Mouse (Mus musculus) activated CD4-positive, CD25-positive, alpha-beta regulatory T cell, adult 4 months (primary cell): ENCODE measurements around the gene Gm15217. TPM values are rescaled to one million over a fixed set of nuclear protein-coding genes. Genes with fewer than 3 reads are reported as not detected.

Experiments used
- ATAC-seq: one replicate; pipeline ENCODE4 v1.8.0; 2017
- polyA plus RNA-seq, 2 experiments: library from polyadenylated mRNA; unstranded; fragments of 100-300 nt; shearing (Covaris generic); gene quantifications; one replicate each; pipeline ENCODE4 v1.2.1; 2017

The Gm15217 gene
- polyA plus RNA-seq: not detected

DNA sequence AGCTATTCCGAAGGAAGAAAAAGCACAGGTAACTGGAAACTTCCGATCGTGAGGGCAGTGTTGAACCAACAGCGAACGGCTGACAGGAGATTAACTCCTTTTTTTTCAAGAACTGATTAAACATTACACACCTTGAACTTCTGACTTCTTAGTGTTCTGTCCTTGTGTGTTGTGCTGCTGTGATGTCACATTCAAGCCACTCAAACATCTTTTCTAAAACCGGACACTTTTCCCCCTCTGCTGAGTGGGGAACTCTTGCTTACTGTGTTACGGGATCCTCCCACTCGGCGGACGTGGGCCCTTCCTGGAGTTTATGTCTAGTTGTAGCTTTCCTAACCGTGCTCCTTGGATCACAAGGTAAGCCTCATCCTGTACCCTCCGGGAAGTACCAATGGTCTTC lies at the start of gene Gm15217:
TSS of gene Gm15217 (plus strand) at position 130 of the 400 bp plus-strand sequence.
- ATAC-seq: no peak

DNA sequence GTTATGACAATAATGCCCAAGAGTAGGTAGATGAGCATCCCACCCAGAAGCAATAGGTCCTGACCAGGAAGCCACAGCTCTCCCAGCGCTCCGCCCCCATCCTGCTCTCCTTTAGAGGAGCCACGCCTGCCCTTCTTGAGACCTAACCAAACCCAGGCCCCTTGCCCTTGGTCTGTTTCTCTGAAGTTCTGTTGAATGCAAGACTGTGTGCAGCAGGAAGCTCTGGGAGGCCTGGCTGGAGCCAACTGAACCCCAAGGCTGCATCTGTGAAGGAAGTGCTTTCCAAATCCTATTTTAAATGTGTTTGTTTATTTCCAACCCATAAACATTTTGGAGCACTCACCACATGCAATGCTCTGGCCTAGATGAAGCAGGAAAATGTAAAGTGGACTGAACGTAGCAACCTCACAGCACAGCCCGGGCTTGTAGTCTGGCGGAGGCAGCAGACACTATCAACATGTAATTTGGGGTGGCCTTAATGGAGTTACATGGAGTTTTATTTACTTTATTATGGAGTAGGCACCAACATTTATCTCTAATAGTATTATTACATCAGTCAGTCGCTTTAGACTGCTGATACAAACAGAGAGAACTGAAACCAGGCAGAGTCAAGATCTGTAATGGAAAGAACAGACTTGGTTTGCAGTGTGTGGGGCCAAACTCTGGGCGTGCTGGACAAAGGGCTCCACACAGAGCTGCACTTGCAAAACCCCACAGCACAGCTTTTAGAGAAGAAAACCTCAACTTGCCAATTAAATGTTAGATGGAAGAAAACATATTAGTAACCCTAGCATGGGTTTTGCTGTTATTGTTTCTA lies 45.6 kb upstream of the Gm15217 start:
- ATAC-seq: no peak

DNA sequence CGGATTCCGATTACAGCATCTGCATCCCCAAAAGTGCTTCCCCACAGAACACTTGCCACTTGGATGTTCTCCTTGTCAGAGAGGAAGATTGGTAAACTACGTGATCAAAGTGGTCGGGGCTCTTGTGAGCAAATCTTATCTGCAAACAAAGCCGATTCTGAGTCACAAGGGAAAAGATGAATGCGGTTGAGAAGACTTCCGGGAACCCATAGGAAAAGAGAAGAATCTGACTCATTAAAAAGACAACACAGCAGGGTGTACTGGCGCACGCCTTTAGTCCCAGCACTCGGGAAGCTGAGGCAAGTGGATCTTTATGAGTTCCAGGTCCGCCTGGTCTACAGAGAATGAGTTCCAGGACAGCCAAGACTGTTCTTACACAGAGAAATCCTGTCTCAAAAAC lies 40.4 kb upstream of the Gm15217 start:
- ATAC-seq: no peak

DNA sequence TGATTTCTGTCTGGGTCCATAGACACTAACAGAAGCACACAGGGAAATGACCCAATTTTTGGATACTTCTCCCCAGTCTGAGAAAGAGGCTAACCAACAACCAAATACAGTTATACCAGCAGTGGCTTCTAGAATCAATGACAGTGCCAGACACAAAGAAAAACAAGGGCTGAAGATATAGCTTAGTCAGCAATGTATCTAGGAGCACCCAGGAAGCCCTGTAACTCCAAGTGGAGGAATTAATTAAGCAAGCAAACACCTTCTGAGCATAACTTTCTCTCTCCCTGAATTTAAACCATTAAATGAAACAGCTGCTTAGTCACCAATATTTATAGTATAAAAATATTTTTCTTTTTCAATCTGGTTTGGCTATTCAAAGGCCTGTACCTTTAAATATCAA lies 34.5 kb upstream of the Gm15217 start:
- no peak for ATAC-seq

DNA sequence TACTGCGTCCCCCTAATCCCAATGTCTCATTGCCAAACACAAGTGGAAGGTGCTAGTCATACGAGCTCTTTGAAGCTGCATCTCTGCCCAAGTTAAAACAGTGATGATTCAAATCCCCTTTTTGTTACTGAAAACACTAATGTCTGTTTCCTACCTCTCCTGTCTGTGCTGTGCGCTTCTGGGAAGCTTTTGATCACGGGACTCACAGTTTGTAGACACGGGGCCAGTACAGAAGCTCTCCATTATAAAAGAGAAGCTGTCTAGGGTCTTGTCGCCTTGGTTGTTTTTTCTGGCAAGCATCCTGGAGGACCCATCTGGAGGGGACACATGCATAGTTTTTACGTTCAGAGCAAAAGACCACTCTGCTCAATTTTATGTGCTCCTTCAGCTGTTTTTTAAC lies 21.9 kb upstream of the Gm15217 start:
- ATAC-seq: no peak

DNA sequence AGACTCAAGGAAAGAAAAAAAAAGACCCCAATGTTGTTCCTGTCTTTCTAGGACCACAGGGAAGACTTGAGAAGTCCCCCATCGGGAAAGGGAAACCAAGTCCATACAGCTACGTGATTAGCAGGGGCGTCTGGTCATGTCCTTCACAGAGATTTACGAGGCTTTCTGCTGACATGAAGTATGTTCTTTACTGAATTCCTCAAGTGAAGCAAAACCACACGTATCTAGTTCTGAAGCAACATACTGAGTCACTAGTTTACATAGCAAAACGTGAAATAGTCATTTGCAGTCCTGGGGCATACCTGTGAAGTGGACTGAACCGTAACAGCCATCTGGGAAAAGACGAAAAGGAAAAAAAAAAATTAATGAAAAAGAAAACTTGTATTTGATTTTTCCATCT lies 21.5 kb upstream of the Gm15217 start:
- no peak for ATAC-seq

DNA sequence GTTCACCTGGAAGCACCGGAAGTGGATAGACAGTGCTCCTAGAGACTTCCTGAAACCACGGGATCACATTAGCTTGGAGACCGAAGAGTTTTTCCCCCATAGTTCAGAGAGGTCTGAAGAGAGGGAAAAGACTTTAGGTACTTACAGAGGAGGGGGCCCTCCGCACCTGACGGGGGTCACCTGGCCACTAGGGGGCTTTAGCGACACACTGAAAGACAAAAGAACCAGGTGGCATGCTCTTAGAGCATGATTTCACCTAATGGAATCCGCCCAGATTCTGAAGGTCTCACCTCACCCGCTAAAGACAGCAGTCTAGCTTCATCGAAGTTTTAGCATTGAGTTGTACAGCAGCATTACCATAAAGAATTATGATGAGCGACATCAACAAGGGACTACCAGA lies 16.0 kb upstream of the Gm15217 start:
- no peak for ATAC-seq

DNA sequence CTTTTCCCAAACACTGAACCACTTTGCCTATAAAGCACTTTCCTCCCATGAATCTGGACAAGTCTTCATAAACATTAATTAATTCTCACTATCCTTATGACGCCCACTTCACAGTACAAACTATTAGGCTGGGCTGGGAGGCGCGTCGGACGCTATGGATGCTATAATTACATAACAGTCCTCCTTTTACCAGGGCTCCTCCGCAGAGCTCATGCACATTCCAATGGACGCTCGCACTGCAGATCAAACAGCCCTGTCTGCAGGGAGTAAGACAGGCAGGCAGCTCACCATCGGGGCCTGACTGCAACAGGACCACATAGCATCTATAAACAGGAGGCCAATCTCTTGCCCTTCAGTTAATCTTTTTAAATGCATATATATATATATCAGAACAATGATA lies 6.8 kb upstream of the Gm15217 start:
- ATAC-seq: no peak

DNA sequence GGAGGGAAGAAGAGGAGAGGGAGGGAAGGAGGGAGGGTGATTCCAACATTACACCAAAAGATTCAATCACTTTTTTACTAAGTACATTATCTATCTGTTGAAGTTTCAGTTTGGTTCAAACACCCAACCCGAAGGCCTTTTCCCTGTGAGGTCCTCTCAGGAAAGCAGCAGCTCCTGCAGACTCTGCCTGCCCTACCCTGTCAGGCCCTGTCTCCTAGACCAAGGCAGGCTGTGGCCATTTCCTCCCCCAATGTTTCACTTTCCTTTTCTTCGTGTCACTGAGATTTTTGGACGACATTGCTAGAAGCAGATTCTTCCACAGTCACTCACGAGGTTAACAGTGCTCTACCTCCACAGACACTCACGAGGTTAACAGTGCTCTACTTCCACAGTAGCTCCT lies 3.4 kb upstream of the Gm15217 start:
- no peak for ATAC-seq

DNA sequence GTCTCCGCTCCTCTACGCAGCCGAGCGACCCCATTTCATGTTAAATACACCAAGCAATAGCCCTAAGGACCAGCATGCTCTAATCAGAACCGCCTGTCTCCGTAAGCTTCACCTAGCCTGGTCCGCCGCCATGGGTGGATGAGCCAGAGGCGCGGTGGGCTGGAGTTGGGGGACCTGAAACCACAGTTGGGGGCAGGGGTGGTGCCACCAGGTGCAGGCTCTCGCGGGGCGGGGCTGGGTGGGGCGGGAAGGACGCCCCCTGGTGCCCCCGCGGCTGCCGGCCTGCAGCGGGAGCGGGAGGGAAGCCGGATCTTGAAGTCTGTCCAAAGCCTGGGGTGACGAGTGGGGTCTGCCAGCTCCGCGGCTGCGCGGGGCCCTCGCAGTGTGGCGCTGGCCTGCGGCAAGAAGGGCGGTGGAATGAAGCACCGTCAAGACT lies 1.1 kb downstream of the Gm15217 start:
- ATAC-seq: no peak

DNA sequence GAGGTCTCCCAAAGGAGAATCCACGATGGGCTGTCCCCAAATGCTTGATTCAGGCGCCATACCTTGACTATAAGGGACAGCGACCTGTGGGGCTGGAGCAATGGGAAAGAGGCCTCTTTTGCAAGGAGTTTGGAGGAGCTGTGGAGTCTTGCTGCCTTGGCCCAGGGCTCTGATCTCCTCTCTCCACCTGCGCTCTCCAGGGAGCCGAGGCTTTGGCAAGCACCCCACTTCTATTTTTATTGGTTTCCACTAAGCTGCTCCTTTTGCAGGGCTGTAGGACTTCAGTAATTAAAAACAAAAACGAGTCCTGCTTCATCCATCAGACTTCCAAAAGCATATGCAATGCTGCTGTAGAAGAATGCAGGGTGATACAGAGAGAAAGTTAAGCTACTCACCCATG lies 2.2 kb downstream of the Gm15217 start:
- no peak for ATAC-seq

DNA sequence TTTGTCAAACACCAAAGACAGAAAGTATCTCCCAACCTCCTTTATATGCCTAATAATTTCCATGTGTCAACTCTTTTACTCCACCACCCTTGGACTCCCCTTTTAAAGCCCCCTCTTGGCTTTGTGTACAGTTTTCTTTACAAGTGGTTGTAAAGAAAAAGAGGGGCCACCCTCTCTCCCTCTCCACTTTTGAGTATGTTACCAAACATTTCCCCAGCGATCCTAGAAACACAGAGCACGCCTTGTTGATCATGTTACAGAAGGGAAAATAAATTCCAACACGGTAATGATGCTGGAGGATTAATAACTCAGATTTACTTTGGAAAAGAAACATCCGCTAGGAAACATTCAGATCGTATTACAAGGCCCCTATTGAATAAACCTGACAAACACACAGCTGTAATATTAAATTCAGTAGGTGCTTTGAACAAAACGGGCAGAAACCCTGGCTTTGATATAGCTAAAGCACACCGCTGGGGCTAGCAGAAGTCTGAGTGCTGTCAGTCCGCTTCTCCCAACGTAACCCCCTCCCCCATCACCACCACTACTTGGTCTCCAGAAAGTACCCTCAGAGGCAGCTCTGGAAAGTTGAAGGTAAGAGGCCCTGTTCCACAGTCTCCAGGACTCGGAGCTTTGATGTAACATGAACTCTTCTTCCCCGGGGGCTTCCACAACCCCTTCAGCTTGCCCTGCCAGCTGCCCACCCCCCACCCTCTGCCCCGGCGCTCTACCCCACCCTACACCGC lies 5.9 kb downstream of the Gm15217 start:
- ATAC-seq: no peak

DNA sequence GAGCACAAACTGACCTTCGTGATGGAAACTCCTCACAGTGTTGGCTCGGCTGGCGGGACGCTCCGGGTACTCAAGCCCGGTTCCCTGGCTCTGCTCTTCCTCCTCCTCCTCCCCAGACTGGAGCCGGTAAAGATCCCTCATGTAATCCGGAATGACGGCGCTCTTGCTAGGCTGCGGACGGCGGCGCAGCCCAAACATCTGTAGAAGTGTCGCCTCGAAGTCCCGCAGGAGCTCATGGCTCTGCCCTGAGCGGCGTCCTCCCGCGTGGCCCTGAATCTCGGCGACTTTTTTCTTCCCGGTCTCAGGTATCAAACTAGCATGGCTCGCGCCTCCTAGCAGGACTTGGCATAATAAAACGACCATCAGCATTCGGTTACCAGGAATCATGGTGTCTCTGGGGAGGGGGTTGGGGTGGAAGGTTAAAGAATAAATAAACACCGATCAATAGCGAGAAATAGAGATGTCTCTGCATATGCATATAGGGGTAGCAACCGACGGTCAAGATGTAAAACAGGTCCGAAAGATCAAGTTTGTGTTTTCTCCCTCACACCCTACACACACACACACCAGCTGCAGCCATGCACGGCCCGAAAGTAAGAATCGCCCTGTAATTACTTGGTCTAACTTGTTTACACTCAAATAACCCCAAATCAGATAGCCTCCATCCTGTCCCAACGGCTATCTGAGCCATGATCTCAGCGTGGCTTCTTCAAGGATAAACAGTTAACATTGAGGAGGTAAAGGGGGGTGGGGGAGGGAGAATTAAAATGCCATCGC lies 6.7 kb downstream of the Gm15217 start:
- ATAC-seq: no peak

DNA sequence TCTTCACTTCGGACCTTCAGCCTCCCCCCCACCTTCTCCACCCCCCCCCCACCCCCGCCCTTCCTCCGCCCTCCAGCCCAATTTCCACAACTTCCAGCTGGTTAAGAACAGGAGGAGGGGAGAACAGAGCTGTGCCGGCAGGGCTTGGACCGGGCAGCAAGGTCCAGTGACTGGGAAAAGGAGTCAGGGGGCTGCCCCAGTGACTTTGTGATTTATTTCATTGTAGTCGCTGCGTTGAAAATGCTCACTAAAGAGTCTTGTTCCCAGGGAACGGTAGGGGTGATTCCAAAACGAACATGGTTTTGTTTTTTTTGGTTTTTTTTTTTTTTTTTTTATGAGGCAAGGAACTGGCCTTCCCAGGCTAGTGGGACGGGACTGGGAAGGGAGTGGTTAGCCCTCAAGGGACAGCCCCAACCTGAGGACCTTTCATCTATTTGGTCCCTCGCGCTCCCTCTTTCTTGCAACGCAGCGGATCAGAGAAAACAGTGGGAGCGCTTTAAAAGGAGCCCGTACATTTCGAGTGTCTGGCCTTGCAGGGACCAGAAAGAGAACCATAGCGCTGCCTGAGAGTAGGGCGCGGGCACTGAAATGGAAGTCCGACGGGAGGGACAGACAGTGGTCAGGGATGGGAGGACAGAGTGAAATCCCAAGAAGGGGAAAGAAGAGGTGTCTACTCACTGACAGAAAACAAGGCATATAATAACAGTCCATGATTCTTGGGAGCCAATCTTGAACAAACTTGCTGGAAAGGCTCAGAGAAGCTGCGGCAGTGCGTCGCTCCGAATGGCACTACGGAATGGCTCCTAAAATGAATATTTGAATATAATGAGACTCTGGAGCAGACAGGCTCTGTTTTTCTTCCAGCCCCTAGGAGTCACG lies 7.5 kb downstream of the Gm15217 start:
- ATAC-seq: no peak

DNA sequence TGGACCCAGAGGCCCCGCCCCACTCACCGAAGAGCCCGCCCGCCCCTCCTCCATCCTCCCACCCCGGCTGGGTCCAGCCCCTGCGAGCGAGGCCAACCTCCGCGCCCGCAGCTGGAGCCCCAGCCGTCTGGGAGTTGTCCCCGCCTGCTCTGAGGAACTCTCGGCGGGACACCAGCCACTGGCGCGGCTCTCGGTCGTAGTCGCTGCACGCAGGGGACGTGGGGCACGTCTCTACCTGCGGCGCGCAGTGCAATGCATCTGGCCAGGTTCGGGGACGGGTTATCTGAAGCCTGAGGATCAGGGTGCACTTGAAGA lies 8.1 kb downstream of the Gm15217 start:
- ATAC-seq: no peak

DNA sequence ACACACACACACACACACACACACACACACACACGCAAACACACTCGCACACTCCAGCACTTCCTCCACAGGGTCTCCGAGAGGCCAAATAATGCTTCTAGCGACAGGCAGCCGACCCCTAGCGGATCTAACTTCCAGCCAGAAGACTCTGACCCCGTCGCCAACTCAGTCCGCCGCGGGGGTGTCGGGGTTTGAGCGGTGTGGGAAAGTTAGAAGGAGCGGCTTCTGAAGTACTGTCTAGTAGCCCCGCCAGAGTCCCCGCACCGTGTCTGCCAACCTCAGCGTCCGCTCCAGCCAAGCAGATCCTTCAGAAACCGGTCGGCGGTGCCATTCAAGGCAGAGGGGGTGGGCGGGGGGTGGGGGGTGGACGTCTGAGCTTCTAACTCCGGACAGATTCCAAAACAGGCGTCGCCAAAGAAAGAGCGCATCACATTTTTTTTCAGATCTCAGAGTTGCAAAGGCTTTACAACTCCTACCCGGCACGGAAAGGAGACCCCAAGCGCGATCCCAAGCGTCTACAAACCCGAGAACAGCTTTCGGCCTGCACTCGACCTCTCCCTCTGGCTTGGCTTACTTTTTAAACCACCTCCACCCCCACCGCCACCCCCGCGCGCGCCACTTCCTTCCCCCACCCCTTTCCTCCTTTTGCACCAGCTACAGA lies 8.7 kb downstream of the Gm15217 start:
- ATAC-seq: no peak

DNA sequence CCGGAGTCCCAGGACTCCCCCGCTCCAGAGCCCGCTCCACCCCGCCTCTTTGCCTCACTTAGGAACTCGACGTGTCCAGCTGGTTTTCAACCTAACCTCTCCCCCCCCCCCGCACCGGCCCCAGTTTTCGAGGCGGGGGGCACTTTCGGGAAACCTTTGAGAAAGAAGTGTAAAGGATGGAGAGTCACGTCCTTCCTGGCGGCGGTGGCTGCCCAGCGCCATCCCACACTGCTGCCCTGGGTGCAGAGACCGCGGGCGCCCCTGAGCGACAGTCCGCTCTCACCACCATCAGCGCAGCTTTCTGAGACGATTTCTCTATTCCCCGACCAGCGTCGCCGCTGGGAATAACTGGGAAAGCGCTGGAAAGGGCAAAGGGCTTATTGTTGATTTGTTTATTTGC lies 9.4 kb downstream of the Gm15217 start:
- ATAC-seq: no peak

DNA sequence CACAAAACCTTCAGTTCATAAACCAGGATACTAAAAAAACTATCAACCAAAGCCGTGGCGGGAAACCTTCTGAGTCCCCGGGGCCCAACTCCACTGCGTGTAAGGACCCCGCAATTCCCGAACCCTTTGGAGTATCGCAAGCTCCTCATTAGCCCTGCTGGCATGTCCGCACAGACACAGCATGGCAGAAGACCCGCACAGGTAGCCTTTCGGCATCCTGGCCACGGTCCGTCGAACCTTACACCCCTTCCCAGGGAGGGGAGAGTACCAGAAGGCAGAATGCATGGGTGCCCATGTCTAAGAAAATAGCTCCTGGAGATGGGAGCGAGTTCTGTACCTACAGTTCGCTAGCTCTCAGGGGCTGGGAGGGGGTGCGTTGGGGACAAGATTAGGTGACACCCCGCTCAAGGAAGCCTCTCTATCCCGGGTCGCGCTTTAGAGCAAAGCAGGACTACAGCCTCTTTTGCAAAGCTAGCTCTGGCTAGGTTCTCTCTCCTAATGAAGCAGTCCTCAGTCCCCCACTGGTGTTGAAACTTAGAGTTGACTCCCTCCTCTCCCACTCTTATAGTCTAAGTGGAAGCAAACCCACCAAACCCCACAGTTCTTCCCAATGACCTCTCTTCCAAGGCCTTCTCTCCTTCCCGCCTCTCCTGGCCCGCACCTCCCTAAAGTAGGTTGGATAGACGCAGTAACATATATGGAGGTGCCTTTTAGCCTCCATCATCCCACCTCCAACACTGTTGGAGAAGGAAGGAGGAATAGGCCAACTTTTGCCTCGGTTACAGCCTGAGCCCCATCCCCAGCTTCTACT lies 10.4 kb downstream of the Gm15217 start:
- no peak for ATAC-seq

DNA sequence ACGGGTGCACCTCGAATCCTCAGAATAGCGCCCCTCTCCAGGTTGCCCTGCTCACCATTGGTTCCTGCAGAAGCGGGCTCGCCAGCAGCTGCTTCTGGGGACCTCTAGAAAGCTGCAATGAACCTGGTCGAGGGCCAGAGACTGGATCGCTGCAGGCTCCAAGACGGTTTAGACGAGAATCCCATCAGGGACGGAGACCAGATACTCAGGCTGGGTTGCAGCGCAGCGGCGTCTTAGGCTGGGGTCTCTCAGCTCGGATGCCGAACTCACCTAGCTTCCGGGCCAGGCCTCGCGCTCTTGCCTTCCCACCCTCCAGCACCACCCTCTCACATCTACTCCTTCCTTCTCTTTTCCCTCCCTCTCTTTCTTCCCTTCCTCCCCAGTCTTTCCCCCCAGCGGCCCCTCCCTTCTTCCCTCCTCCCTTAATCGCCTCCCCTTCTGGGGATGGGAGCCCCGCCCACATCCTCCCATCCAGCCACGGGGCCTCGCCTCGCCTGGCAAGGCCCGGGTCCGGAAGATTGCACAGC lies 11.1 kb downstream of the Gm15217 start, which contains the start of gene Bmp4:
TSS of gene Bmp4 (minus strand) at position 421 of the 527 bp plus-strand sequence.
- no peak for ATAC-seq

DNA sequence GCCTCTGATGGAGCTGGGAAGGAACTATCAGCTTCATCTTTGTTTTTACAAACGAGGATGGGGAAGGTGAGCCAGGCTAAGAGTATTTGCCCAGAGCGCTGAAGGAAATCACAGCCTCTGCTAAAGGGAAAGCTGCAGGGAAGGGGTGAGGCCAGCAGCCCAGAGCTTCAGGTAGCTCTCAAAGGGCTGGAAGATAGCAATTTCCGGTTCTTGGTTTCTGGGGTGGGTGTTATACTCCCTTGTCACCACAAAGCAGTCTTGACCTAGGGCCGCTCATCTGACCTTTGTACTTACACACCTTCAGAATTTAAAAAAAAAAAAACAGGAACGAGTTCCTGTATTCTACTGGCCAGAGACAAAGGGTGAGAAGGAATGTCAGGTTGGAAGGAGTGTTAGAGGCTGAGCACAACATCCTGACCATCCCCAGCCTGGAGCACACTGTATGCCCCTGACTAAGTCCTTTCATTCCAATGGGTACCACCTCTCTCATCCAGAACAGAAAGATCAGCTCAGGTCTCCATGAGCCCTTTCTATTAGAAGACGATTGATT lies 12.5 kb downstream of the Gm15217 start:
- ATAC-seq: no peak
